Mouse (Mus musculus) CH12.LX (cell line): ENCODE data around the gene Cirbp.

Experiments used
- CTCF ChIP-seq, 2 experiments: IDR thresholded peaks in 1 of 2; conservative IDR thresholded peaks in 1 of 2; 2 replicates each; pipeline ENCODE4 v1.5.1; 2011 to 2012; ENCODE audit warnings: low read depth in 2 of 2, low read length in 2 of 2, improper control_type of control experiment in 1 of 2, inconsistent platforms in 1 of 2, mild to moderate bottlenecking in 1 of 2, moderate library complexity in 1 of 2
- HCFC1 ChIP-seq: IDR thresholded peaks from 2 replicates; pipeline ENCODE4 v1.6.1; 2012; ENCODE audit warnings: low read depth, mild to moderate bottlenecking, inconsistent platforms, low read length, improper control_type of control experiment
- MAFK ChIP-seq: IDR thresholded peaks from 2 replicates; pipeline ENCODE4 v1.6.1; 2011; ENCODE audit warnings: low read length, improper control_type of control experiment; ENCODE audit not compliant: insufficient replicate concordance
- UBTF ChIP-seq: IDR thresholded peaks from 2 replicates; pipeline ENCODE4 v1.6.1; 2012; ENCODE audit warnings: low read depth, mild to moderate bottlenecking, inconsistent platforms, low read length, improper control_type of control experiment, moderate library complexity

- no peak for TF ChIP-seq MAFK
- TF ChIP-seq CTCF (conservative IDR thresholded peaks at IDR 0.05 in 1 of 2, IDR thresholded peaks at IDR 0.05 in 1 of 2; ENCODE audit: low read depth in 2 of 2, low read length in 2 of 2) = no peak
- no peak for TF ChIP-seq UBTF
- no peak for TF ChIP-seq HCFC1
Observed at GRCm38 (mm10) chr10:80135161-80135560, 30.6 kb upstream of the Cirbp start.
